Mouse (Mus musculus) frontal cortex, postnatal 14 days (tissue): Measurements from ENCODE around the gene Gm7945.
"Not testable (repeated sequence)": the region's sequence is repeated elsewhere in the genome, so short reads cannot be mapped to it uniquely, and the experiment has no call there.

Experiments used
- DNase-seq, 2 experiments: peaks; one replicate each; pipeline ENCODE4 v3.0.0; 2022; ENCODE audit warnings: low spot score in 2 of 2

Gm7945 gene

DNA sequence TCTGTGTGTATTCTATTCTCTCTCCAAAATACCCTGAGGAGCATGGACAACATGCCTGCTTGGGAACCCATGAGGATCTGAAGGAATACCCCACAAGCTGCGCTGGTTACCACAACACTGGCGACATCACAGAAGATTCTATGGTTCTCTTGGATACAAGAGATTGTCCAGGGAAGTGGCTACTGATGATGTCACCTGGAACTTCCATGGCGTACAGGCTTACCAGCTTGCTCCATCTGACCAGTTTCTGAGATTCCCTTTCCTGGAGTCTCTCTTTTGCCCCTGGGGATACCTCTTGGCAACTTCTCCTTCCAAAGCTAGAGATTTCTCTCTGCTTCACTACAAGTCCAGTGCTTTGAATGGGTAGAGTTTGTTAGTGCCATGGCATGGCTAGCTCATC lies at the start of gene Gm7945:
TSS of gene Gm7945 (minus strand) at position 101 of the 400 bp plus-strand sequence.
- not testable (repeated sequence) for DNase-seq

DNA sequence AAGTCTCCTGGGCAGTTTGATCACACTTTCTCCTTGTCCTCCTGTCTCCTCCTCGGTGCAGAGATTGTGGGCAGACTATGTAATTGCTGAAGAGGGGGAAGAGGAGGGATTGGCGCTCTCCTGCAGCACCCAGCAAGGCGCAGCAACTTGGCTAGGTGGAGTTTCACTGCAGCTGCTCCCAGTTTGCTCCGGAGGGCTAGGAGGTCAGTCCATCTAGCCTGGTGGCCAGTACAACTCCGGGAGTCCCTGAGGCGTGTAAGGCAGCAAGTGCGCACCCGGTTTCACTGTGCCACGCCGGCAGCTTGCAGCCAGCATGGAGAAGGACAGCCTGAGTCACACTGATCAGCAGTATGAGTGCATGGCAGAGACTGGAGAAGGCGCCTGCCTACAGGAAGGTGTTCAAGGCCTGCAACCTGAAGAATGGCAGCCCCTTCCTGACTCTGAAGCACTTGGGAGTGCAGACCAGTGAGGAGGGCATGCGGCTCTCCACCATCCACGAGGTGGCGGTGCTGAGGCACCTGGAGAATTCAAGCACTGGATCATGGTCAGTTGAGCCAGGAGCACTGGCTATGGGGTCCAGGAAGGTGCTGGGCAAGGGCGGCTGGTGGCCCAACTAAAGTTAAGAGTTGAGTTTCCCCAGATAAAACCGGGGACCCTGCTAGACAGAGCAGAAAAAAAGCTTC lies 39.4 kb upstream of the Gm7945 start:
- not testable (repeated sequence) for DNase-seq

DNA sequence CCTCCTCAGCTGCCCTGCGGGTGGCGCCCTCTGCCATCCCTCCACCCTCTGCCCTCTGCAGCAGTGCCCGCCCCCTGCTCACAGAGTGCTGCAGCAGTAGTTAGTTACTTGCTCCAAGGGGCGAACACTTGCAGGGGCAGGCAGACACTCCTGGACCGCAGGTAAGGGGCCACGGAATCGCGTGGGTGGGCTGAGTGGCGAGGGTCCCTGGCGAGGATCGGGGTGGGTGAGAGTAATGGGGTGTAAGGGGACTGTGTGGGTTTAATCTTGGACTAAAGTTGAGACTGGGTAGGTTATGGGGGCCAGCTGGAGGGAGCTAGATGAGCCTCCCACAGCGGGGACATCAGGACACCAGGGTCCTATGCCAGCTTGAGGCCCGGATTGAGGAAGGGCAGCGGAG lies 38.5 kb upstream of the Gm7945 start:
- not testable (repeated sequence) for DNase-seq

DNA sequence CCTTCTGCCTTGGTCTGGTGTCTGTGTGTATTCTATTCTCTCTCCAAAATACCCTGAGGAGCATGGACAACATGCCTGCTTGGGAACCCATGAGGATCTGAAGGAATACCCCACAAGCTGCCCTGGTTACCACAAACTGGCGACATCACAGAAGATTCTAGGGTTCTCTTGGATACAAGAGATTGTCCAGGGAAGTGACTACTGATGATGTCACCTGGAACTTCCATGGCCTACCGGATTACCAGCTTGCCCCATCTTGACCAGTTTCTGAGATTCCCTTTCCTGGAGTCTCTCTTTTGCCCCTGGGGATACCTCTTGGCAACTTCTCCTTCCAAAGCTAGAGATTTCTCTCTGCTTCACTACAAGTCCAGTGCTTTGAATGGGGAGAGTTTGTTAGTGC lies 22.0 kb upstream of the Gm7945 start, which contains the start of gene Gm6482:
TSS of gene Gm6482 (minus strand) at position 101 of the 400 bp plus-strand sequence.
- not testable (repeated sequence) for DNase-seq

DNA sequence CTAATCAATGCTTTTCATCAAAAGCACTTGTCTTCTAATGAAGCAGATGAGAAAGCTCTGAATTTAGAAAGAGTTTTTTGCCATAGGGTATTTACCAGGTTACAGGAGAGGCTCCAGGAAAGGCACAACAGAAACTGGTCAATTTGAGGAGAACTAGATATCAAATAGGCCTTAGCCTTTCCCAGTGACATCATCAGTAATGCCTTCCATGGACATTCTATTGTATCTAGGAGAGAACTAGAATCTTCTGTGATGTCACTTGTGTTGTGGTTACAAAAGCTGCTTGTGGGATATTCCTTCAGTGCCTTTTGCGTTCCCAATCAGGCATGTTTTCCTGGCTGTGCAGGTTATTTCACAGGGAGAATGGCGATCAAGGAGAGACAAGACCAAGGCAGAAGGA lies 37.9 kb downstream of the Gm7945 start, which contains the start of gene Gm5798:
TSS of gene Gm5798 (plus strand) at position 301 of the 400 bp plus-strand sequence.
- DNase-seq: not testable (repeated sequence)
